Mouse (Mus musculus): ENCODE data around the gene Fap.

Gene Fap

DNA sequence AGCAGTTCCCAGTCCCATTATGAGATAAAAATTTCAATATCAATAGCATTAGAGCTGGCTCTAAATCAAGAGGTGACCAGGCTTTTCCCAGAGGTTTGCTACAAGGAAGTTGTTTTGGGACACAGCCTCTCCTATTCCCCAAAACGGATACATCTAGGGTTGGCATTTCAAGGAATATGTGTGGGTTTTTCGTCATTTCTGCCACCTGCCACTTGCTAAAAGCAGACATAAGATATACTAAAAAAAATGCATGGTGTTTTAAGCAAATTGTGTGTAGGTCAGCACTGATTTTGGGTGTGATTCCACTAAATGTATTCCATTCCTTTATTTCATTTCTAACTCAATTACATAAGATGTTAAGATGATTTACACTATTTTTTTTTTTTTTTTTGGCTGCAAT is 56.1 kb downstream of the Fap start:
- DNase-seq, result no peak

DNA sequence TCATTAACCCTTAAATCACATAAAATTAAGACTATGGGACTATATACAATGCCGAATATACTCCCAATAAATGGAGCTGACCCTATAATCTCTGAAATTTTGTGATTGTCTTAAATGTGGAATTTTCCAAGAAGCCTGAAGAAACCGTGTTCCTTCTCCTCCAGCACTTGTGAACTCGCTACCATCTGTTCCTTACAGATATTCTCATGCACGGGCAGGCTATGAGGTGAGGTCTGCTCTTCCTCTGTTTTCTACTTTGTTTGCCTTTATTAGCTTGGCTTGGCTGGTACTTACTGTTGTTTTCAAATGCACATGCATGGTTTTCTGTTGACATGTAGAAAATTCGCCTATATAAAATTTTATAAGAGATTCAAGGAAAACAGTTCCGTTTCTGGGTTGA is 59.4 kb downstream of the Fap start:
- DNase-seq, result no peak

DNA sequence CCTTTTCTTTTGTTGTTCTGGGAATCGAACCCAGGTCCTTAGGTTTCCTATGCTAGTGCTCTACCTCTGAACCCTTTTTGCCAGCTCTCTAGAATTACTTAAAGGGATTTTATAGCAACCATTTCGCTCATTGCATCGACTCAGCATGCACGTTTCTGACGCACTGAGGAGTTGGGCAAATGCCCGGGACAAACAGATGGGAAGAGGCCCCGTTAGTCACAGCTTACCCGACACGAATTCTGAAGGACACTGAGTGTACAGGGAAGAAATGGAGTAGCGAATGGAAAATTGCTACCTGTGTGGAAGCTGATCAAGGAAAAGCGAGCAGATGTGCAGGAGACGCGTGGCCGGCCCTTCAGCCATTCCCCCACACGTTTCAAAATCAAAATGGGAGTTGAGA is 60.4 kb downstream of the Fap start:
- no peak for DNase-seq

DNA sequence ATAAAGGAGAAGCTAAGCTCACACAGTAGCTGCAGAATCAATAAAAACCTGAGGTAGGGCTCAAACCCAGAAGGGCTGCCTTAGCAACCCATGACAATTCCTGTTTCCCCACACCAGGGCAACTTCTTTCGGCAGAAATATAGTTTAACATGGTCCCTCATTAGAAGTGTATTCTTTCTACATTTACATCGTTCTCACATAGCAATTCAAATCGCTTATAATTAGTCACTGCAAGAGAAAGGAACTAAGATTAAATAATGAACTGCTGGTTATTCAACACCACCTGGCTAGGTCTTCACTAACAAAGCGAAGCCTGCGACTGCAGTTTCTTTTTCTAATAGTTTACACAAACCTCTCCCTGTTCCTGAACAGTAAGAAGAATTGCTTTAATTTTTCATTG is 66.7 kb downstream of the Fap start:
- no peak for DNase-seq

DNA sequence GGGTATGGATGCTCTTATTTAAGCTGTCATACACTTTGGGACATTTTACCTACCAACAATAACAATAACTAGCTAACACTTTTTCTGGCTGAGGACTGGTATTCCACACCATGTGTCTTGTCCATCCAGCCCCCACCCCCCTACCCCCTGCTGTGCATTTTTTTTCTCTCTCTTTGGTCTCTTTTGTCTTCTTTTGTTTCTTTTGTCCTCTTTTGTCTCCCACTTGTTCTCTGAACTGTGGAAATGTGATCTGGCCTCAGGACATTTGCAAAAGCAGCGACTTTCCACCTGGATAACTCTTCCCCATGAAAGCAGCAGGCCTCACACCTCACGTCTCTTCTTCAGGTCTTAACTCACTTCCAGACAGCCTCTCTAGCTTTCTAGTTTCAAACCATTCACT is 67.4 kb downstream of the Fap start:
- no peak for DNase-seq

DNA sequence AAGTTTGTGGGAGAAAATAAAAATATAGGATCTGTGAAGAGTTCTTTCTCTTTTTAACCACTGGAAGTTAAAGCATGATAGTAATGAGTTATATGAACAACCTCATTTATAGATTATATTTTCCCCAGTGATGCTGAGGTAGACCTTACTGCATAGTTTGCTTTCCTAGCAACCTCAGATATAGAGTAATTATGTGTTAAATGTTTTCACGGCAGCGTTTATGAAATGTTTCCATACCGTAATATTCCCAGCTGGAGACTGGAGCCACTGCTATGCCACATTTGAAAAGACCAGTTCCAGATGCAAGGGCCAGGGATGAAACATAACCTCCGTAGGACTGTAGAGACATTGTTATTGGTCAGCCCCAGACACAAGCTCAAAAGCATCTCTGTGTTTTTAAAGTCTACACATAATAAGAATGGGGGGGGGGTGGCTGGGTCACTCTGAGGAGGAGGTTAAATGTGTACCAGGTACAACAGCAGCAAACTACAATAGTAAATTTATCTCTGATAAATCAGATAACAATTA is 69.5 kb downstream of the Fap start:
- DNase-seq, result no peak

DNA sequence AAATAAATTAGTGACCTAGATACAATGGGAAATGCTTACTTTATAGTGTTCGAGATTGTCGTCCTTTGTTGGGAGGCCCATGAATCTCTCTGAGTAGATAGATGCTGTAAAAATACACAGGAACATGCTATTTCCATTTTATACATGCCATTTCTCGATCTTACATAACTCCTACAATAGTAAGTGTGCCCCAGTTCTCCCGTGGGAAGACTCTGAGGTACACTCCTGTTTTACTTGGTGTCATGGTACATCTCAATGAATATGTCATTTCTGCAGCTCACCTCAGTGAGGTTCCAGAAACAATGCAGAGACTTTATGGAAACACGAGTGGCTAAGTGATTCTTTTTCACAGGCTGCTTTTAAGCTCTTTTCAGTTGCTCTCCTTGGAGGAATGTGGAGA is 70.5 kb downstream of the Fap start:
- DNase-seq, result no peak

DNA sequence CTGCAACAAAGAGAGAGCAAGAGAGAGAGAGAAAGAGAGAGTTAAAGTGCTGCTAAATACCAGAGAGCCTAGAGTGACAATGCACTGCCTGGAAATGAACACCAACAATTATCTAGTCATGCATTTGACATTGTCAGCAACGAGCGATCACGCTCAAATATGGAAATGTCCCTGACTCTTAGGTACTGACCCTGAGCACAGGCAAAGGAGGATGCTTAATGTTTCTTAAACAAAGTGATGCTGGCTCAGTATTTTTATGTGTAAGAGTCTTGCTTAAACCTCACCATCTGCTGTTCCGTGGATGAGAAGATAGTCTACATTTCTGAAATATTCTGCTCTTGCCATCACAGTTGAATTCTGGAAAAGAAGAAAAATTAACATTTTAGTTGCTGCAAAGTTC is 71.4 kb downstream of the Fap start:
- DNase-seq, result no peak

DNA sequence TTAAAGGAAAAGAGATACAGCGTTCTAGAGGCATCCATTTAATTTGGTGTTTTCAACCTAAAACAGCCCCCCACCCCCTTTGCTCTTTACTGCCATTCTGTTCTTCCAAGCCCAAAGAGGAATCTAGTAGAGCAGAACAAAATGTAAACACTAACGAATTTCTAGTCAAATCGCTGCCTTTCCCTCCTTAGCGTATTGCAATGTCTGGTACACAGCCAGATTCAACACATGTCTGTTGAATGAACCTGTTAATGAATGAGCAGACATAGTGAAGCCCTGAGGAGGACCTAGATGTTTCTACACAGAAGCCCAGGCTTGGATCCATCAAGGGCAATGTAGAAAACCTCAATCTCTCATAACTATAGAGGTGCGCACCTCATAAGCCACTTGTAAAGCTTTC is 75.1 kb downstream of the Fap start:
- no peak for DNase-seq

DNA sequence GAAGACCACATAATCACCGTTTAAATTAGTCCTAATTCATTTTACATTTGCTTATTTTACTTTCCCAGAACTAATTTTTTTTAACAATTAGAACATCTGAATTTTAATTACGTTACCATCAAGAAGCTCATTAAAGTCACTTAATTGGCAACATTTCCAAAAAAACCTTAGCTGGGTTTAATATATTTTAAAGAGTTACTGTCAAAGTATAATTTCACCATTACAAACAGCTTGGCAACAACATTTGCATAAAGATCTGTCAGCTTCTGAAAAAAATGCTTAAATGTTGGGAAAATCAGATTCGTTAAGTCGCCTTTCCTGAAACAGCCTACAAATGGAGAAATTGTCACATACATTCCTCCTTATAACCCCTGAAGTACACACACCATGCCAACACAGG is 75.8 kb downstream of the Fap start:
- DNase-seq, result no peak

DNA sequence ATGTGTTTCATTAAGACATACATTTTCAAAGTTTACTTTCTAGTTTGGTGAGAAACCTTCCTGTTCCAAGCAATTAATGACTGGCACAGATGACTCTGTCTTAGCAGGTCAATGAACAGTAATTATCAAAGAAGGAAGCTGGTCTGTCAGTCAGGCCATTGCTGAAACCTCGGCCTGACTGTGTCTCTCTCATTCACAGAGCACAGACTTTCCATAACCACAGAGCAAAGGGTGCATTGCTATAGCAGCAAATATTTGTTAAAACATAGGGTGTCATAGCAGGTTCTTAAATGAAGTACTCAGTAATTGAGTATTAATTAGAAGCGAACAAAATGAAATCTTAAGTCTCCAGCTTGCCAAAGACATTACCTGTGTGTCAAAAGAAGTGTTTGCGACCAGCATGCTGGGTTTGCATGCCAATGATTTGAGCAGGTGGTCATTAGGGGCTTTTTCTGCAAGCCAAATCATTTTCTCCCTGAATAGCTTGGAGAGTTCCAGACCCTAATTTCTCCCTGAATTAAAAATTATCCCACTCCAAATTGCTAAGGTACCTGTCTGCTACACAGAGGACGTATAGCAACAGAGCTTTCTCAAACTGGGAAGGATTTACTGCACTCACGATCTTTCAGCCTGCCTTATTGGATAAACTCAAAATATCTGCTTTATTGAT is 76.4 kb downstream of the Fap start:
- DNase-seq, result no peak

DNA sequence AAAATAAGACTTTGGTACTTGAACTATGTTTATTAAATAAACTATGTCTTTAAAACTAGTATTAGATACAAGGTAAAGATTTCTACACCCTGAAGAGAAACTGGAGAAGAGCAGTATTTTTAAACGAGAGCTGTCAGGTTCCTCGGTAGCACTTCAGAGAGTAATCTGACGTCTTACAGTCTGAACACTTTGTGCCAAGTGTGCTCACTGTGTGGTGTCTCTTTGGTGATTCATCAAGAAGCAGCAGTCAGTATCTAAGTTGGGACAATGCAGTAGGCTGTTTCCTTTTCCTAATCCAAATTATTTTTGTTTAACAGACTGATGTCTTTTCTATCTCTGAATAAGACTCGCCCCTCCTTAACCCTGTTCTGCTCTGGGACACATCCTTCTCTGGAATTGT is 78.5 kb downstream of the Fap start:
- no peak for DNase-seq

DNA sequence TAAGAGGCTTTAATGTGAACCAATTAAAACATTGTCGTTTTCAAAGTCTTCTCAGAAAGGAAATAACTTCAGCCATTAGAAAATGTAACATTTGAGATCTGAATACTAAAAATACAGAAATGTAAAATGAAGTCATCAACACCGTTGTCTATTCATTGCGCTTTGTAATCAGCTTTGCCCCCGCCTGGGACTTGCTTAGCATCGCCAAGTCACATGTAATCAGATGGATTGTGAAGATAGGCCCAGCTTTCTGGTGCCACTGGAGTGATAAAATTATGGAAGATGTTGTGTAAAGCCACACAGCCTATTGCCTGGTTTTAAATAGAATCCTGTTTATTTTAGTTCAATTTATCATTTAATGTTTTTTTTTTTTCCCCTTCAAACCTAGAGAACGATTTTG is 84.0 kb downstream of the Fap start:
- no peak for DNase-seq

DNA sequence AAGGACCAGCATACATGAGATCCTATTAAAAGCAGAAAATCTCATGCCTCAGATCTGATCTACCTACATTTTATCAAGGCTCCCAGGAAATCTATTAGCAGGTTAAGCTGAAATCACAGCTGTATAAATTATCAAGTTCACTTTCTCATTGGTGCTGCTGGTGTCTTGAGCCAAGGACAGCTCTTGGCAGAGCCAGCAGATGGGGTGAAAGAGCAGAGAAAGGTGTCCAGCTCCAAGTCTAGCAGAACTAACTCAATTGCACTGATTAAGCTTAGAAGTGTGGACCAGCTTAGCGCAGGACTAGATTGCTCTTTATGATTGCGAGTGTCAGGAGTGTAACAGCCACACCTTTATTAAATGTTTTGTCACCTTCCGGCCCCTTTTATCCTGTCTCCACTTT is 89.0 kb downstream of the Fap start:
- DNase-seq, result peak in 1 of 2 experiments; percentile 22

DNA sequence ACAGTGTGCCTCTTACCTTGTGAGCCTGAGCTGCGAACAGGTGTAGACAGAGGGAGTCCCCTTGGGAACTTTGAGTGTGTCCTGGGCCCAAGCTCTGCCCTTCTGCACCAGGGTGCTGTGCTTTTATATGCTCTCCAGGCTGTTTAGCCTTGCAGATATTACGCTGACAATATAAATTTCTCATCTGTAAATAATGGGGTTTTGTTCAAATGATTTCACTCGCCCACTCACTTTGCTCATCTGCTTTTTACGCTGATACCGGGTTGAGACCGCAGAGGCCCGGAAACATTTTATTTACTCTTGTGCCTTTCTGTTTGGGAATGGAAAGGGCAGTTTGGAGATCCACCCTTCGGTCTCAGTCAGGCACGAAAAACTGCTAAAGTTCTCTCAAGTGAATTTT is 90.3 kb downstream of the Fap start, which contains the start of gene Gcg:
TSS of gene Gcg (minus strand) at position 101 of the 400 bp plus-strand sequence.
- no peak for DNase-seq

DNA sequence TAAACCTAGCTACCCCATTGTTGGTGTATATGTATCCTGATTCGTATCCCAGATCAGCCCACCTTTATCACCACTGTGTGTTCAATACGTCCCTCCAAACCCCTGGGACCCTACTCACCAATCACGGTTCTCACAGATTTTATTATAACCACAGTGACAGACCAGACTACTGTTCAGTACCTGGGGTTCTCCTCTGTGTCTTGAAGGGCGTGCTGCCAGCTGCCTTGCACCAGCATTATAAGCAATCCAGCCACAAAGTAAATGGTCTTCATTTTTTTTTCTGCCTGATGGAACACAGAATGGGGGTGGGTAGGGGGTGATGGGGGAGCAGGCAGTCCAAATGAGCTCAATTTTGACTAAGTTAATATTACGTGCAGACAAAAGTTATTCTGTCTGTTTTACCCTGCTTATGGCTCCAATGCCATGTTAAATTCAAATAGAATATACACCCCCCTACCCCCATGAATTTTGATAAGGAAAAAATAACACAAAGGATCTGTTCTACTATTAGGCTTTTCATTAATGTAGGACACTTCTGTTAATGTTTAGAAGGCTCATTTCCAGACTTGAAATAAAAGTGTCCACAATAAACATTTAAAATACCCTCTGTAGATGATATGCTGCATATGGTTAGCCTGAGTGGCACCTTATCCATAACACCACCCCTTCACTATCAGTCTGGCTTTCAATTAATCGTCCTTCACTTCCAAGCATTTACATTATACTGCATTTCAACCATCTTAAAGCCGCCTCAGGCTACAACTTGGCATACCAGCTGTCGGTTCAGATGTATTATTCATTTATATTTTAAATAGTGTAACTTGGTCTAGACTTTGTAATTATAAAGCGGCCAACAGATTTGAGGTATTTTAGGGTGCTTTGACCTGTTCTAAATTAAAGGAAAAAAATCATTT is 93.3 kb downstream of the Fap start:
- DNase-seq, result no peak

DNA sequence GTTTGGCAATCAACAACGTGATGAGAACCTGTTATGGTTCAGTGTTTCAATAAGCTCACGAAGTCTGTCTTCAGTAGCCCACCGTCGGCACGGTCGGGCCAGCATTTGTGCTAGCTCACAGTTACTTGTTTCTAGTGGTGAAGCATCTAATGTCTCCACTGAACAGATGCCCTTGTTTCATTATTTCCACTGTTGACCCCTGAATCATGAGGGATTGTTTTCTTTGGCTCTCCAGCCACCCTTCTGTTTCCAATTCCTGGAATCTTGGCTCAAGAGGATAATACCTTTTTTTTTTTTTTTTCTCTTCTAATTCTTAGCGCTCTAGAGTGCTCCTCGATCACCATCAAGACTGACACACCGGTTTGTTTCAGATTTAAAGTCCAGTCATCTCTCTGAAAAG is 104.3 kb downstream of the Fap start:
- DNase-seq, result peak in 1 of 2 experiments; percentile 4

DNA sequence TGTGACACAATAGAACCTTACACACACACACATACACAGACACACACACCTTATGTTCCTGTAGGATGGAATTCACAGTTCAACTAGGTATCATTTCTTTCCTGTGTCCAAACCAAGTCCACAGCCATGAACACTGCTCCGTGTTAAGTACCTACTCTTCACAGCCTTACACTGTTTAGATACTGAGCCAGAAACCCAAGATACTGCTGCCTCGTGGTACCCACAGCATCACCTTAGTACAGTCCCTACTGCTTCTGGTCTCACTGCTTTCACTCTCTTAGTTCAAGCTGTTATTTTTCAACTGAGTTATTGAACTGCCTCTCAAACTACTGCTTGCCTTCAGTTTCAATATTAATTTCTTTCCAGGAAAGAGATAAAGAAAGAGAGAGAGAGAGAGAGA is 110.6 kb downstream of the Fap start:
- no peak for DNase-seq

DNA sequence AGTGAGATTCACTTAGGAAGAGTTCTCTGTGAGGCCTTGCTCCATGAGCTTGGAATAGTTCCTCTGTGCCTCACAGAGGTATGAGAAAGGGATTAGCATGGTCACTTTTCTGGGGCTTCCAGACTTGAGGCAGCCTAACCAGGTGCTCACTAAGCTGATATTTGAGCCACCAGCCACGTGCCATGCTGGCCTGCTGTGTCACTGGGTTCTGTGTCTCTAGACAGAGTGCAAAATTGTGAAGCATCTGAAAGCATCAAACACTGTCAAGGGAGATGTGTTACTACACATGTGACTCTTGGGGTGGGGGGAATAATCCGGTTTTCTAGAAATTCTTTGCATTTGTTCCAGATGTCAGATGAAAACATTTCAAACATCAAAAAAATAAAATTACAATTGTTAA is 111.7 kb downstream of the Fap start:
- no peak for DNase-seq

DNA sequence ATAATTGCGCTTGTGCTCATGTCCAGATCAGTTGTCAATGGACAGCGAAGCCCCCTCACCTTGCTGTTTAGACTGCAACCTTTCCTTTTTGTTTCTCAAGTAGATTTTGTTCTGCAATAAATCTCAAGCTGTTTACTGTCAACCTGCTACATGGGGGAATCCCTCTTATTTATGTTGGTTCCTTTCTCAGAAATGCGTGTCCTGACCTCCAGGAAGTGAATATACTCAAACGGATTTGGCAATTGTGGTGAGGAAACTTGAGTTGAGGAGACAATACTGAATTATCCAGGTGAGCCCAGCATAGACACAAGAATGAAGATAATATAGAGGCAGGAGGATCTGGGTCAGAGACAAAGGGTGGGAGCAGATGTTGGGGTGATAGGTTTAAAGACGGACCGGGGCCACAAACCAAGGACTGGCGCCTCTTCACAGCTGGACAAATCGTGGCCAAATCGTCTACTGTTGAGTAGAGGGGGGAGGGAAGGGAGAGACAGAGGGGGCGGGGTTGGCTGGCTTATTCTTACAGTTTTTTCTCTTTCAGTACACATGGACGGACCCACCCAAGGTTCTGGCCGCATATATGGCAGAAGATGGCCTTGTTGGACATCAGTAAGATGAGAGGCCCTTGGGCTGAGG is 112.9 kb downstream of the Fap start:
- DNase-seq, result no peak

DNA sequence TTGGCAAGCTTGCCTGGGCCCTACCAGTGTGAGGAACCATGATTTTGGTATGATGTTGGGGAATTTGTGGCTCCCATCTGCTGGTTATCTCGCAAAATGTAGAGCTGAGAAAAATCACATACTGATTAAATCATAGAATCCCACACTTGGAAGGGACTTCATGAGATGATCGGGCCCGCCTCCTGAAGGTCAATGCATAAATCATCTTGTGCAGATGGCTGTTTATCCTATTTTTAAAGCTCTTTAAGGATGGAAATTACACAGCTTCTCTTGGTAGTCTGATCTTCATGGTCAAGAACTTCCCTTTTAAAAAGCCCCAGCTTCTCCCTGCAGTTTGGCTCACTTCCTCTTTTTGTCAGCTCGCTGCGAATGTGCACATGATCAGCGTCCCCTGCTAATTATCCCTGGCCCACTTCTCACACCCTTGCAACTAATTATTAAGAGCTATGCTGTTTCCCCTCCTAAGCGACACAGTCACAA is 113.6 kb downstream of the Fap start:
- no peak for DNase-seq

DNA sequence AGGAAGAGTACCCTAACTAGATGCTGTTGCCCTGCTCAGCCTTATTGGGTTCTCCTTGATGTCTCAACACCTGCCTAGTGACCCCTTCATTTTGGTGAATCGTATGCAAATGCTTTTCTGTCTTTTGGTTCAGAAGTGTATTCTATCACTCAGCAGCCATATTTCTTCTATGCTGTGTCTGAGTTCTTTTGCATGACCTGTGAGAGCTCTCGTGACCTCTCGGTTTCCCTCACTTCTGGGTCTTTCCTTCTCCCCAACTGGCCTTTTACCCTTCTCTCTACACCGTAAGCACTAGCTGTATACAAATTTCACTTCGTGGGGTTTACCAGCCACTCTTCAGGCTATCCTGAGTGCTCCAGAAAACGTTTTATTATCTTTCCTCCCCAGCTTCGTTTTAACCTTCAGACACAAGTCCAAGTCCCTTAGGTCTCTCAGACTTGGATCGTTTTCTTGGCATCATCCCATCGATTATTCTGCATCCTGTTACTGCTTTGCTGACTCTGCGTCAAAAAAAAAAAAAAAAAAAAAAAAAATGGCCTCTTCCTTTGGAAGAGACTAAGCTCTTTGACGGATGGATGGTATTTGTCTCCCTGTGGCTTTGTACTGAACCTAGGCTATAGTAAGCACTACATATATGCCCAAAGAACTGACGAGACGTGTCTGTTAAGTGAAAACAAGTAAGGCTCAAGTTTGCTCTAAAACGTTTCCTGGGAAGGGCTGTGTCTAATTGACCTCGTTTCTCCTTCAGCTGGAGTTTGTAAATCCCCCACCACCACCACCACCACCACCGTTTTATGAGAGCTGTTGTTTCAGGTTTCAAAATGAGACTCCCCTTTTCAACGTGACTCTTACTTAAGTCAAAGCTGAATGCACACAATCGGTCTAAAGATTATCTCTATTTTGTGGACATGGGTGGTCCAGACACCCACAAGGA is 114.4 kb downstream of the Fap start:
- DNase-seq, result no peak

Data from kidney, postnatal 36 days (tissue).